Mouse (Mus musculus) CH12.LX (cell line): Measurements from ENCODE around the gene Akap5. TPM values are rescaled to one million over a fixed set of nuclear protein-coding genes. Genes with fewer than 3 reads are reported as not detected.

ENCODE experiments used
- DNase-seq: peaks from one replicate; pipeline ENCODE4 v3.0.0-alpha.2; 2013; ENCODE audit errors: extremely low read depth
- H3K27ac ChIP-seq: 2 replicates; pipeline ENCODE4 v1.5.1; 2012; ENCODE audit warnings: low read depth, mild to moderate bottlenecking, control low read depth, moderate library complexity; ENCODE audit not compliant: insufficient read depth
- H3K27me3 ChIP-seq: replicated peaks from 2 replicates; pipeline ENCODE3; 2012; ENCODE audit warnings: inconsistent platforms
- H3K36me3 ChIP-seq, 2 experiments: replicated peaks in 1 of 2; 2 replicates each; pipeline versions ENCODE3 to v1.6.1; 2012; ENCODE audit warnings: inconsistent platforms in 1 of 2, low read length in 1 of 2, mild to moderate bottlenecking in 1 of 2, mixed read lengths in 1 of 2, moderate library complexity in 1 of 2; ENCODE audit not compliant: control insufficient read depth in 1 of 2, insufficient read depth in 1 of 2
- H3K4me1 ChIP-seq, 2 experiments: 2 replicates each; pipeline ENCODE4 v1.6.1; 2012; ENCODE audit warnings: inconsistent platforms in 1 of 2, moderate library complexity in 1 of 2; ENCODE audit not compliant: insufficient read depth in 2 of 2, control insufficient read depth in 1 of 2
- H3K4me2 ChIP-seq: 2 replicates; pipeline ENCODE4 v1.6.1; 2012; ENCODE audit warnings: low read depth, mild to moderate bottlenecking, control low read depth; ENCODE audit not compliant: poor library complexity, insufficient read depth, severe bottlenecking
- H3K4me3 ChIP-seq, 3 experiments: fragments of 150-350 bp in 1 of 3; sonication (generic) in 1 of 3; replicated peaks in 1 of 3; 2 replicates each; pipeline versions ENCODE3 to v1.5.1; 2011 to 2012; ENCODE audit warnings: low read depth in 2 of 3, low read length in 2 of 3, mild to moderate bottlenecking in 2 of 3, moderate library complexity in 2 of 3, control low read depth in 1 of 3, improper control_type of control experiment in 1 of 3, inconsistent platforms in 1 of 3, mixed read lengths in 1 of 3; ENCODE audit not compliant: poor library complexity in 1 of 3
- H3K79me2 ChIP-seq: replicated peaks from 2 replicates; pipeline ENCODE4 v1.6.1; 2012; ENCODE audit warnings: mild to moderate bottlenecking, moderate library complexity; ENCODE audit not compliant: control insufficient read depth, poor library complexity, insufficient read depth, severe bottlenecking; ENCODE audit errors: extremely low read depth
- H3K9ac ChIP-seq: 2 replicates; pipeline ENCODE4 v1.6.1; 2012; ENCODE audit warnings: low read depth, mild to moderate bottlenecking, control low read depth, moderate library complexity; ENCODE audit not compliant: insufficient read depth
- H3K9me3 ChIP-seq: replicated peaks from 2 replicates; pipeline ENCODE3; 2012; ENCODE audit warnings: low read length, inconsistent platforms, mixed read lengths
- BHLHE40 ChIP-seq: IDR thresholded peaks from 2 replicates; pipeline ENCODE4 v1.6.1; 2011; ENCODE audit warnings: mild to moderate bottlenecking, low read depth, low read length, improper control_type of control experiment
- CTCF ChIP-seq, 2 experiments: IDR thresholded peaks in 1 of 2; conservative IDR thresholded peaks in 1 of 2; 2 replicates each; pipeline ENCODE4 v1.5.1; 2011 to 2012; ENCODE audit warnings: low read depth in 2 of 2, low read length in 2 of 2, improper control_type of control experiment in 1 of 2, inconsistent platforms in 1 of 2, mild to moderate bottlenecking in 1 of 2, moderate library complexity in 1 of 2
- E2F4 ChIP-seq: IDR thresholded peaks from 2 replicates; pipeline ENCODE4 v1.6.1; 2011; ENCODE audit warnings: low read depth, low read length, improper control_type of control experiment; ENCODE audit not compliant: insufficient replicate concordance
- HCFC1 ChIP-seq: IDR thresholded peaks from 2 replicates; pipeline ENCODE4 v1.6.1; 2012; ENCODE audit warnings: low read depth, mild to moderate bottlenecking, inconsistent platforms, low read length, improper control_type of control experiment
- JUN ChIP-seq: IDR thresholded peaks from 2 replicates; pipeline ENCODE4 v1.6.1; 2011; ENCODE audit warnings: low read depth, mild to moderate bottlenecking, low read length, improper control_type of control experiment, moderate library complexity; ENCODE audit not compliant: insufficient read depth
- JUND ChIP-seq: conservative IDR thresholded peaks from 2 replicates; pipeline ENCODE4 v1.6.1; 2011; ENCODE audit warnings: low read depth, low read length, improper control_type of control experiment
- KAT2A ChIP-seq: IDR thresholded peaks from 2 replicates; pipeline ENCODE4 v1.6.1; 2012; ENCODE audit warnings: low read length, improper control_type of control experiment, inconsistent platforms; ENCODE audit not compliant: insufficient replicate concordance
- MAX ChIP-seq: IDR thresholded peaks from 2 replicates; pipeline ENCODE4 v1.6.1; 2011; ENCODE audit warnings: low read length, improper control_type of control experiment
- MEF2A ChIP-seq: IDR thresholded peaks from 2 replicates; pipeline ENCODE4 v1.6.1; 2014; ENCODE audit warnings: low read depth, mild to moderate bottlenecking, inconsistent platforms, low read length, improper control_type of control experiment, borderline replicate concordance
- NELFE ChIP-seq: IDR thresholded peaks from 2 replicates; pipeline ENCODE4 v1.6.1; 2011; ENCODE audit warnings: low read depth, low read length, improper control_type of control experiment
- NRF1 ChIP-seq: IDR thresholded peaks from 2 replicates; pipeline ENCODE4 v1.6.1; 2014; ENCODE audit warnings: low read depth, mild to moderate bottlenecking, inconsistent platforms, low read length, improper control_type of control experiment, moderate library complexity
- PAX5 ChIP-seq: IDR thresholded peaks from 2 replicates; pipeline ENCODE4 v1.6.1; 2012; ENCODE audit warnings: low read length, inconsistent platforms, mixed read lengths
- POLR2AphosphoS2 ChIP-seq: IDR thresholded peaks from 2 replicates; pipeline ENCODE4 v1.6.1; 2011; ENCODE audit warnings: low read depth, low read length, improper control_type of control experiment
- RCOR1 ChIP-seq: conservative IDR thresholded peaks from 2 replicates; pipeline ENCODE4 v1.6.1; 2012; ENCODE audit warnings: low read depth, mild to moderate bottlenecking, inconsistent platforms, low read length, improper control_type of control experiment
- SIN3A ChIP-seq: IDR thresholded peaks from 2 replicates; pipeline ENCODE4 v1.6.1; 2012; ENCODE audit warnings: low read length, improper control_type of control experiment, inconsistent platforms
- SMC3 ChIP-seq: IDR thresholded peaks from 2 replicates; pipeline ENCODE4 v1.6.1; 2011; ENCODE audit warnings: low read depth, low read length, improper control_type of control experiment
- TBP ChIP-seq: conservative IDR thresholded peaks from 2 replicates; pipeline ENCODE4 v1.6.1; 2011; ENCODE audit warnings: low read depth, low read length, improper control_type of control experiment
- UBTF ChIP-seq: IDR thresholded peaks from 2 replicates; pipeline ENCODE4 v1.6.1; 2012; ENCODE audit warnings: low read depth, mild to moderate bottlenecking, inconsistent platforms, low read length, improper control_type of control experiment, moderate library complexity
- USF1 ChIP-seq: IDR thresholded peaks from 2 replicates; pipeline ENCODE4 v1.6.1; 2014; ENCODE audit warnings: low read depth, mild to moderate bottlenecking, inconsistent platforms, low read length, improper control_type of control experiment
- USF2 ChIP-seq: conservative IDR thresholded peaks from 2 replicates; pipeline ENCODE4 v1.6.1; 2011; ENCODE audit warnings: low read depth, low read length, improper control_type of control experiment
- ZMIZ1 ChIP-seq: IDR thresholded peaks from 2 replicates; pipeline ENCODE4 v1.6.1; 2012; ENCODE audit warnings: low read depth, mild to moderate bottlenecking, inconsistent platforms, low read length, improper control_type of control experiment
- dilution Hi-C: fragments of 300-500 bp; cut with MboI; formaldehyde crosslinking; loops from 2 replicates; pipeline ENCODE4 v1.14.3; 2020; ENCODE audit warnings: low sequenced_read_pairs; ENCODE audit not compliant: extremely low pct_unique_long_range_greater_than_20kb, extremely low pct_ligation_motif_present
- in situ Hi-C: fragments of 300-500 bp; cut with MboI; formaldehyde crosslinking; loops from 3 replicates; pipeline ENCODE4 v1.14.3; 2019; ENCODE audit warnings: low sequenced_read_pairs, low pct_ligation_motif_present, low pct_unique_long_range_greater_than_20kb, mixed read lengths
- polyA plus RNA-seq: library from polyadenylated mRNA; unstranded; fragments of >175 nt; gene quantifications from 2 replicates; pipeline ENCODE4 v1.2.1, GENCODE M21; 2012; ENCODE audit warnings: low read depth; ENCODE audit not compliant: insufficient read length
- total RNA-seq, 2 experiments: library from RNA; depleted of rRNA; stranded (reverse); fragments of 300-350 nt in 1 of 2; fragments of >200 nt in 1 of 2; gene quantifications; 2 replicates each; pipeline ENCODE4 v1.2.3; 2012 to 2014

The Akap5 gene
- total and polyA plus RNA-seq, 3 experiments: 0.27 to 0.89 (median 0.38) TPM

DNA sequence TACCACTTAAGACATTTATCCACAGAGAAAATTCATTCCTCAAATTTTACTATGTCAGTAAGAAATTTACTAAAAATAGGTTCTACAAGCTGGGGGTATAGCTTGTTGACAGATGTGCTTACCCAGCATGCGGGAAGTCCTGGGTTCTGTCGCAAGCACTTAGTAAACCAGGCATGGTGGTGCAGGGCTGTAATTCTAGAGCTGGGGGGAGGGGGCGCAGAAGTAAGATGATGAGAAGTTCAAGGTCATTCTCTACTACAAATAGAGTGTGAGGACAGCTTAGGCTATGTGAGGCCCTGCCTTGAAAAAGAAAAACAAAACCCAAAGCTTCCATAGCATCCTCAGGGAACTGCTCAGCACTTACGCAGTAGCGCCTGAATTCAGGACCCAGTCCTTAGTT is 53.9 kb downstream of the Akap5 start:
- Histone ChIP-seq H3K79me2 (peaks cover 84% of the 10 kb centered on the region), H3K4me1 (peaks cover 5 to 49% of the 10 kb centered on the region in 2 experiments; a peak in 3 of 4 replicates), H3K27me3 (no peaks in the 10 kb centered on the region), H3K27ac (no peak overlapping the region), H3K9ac (no peak overlapping the region; the same call in 1 of the 2 replicates), H3K9me3 (peaks cover 3% of the 10 kb centered on the region), H3K4me3 (no peak overlapping the region), H3K4me2 (no peak overlapping the region; the same call in 1 of the 2 replicates), H3K36me3 (peaks cover 12 to 37% of the 10 kb centered on the region in 2 experiments)
- in situ Hi-C loops: no loop called here
- dilution Hi-C loops: no loop called here
- DNase-seq: no peak
- TF ChIP-seq JUN (no peak), ZMIZ1 (no peak), RCOR1 (0 out of 2 replicates have a peak, but pooled peaks have one; percentile 18), USF2 (no peak)

GRCm38 (mm10) chr12:76380151-76380550 is 55.5 kb downstream of the Akap5 start:
- in situ Hi-C loops (no loop called here), dilution Hi-C loops (no loop called here)
- TF ChIP-seq NELFE: no peak
- no peak for TF ChIP-seq CTCF (conservative IDR thresholded peaks at IDR 0.05 in 1 of 2, IDR thresholded peaks at IDR 0.05 in 1 of 2; ENCODE audit: low read depth in 2 of 2, low read length in 2 of 2)
- no peak for TF ChIP-seq BHLHE40
- no peak for TF ChIP-seq JUN
- TF ChIP-seq E2F4: no peak
- no peak for TF ChIP-seq MEF2A
- no peak for TF ChIP-seq NRF1
- no peak for TF ChIP-seq PAX5
- no peak for TF ChIP-seq USF1
- TF ChIP-seq JUND: no peak
- no peak for TF ChIP-seq POLR2AphosphoS2
- no peak for TF ChIP-seq USF2
- TF ChIP-seq HCFC1: no peak
- TF ChIP-seq UBTF: no peak
- no peak for TF ChIP-seq KAT2A
- TF ChIP-seq SMC3: no peak
- no peak for TF ChIP-seq TBP
- TF ChIP-seq MAX: no peak
- no peak for TF ChIP-seq SIN3A

More at GRCm38 (mm10) chr12:76380151-76380550, 55.5 kb downstream of the Akap5 start:
- no peak for DNase-seq
- H3K4me1 ChIP-seq: peaks cover 5 to 35% of the 10 kb centered on the region in 2 experiments; a peak in 3 of 4 replicates
- H3K4me3 ChIP-seq: no peak overlapping the region
- peaks cover 13 to 51% of the 10 kb centered on the region in 2 experiments for H3K36me3 ChIP-seq
- no peak overlapping the region for H3K27ac ChIP-seq
- H3K27me3 ChIP-seq: no peaks in the 10 kb centered on the region
- peaks cover 80% of the 10 kb centered on the region for H3K79me2 ChIP-seq
- H3K9me3 ChIP-seq: peaks cover 3% of the 10 kb centered on the region
- H3K4me2 ChIP-seq: no peak overlapping the region
- H3K9ac ChIP-seq: no peak overlapping the region

Other genes starting within 250 kb of the Akap5 start
- 0.04 TPM in 2 replicates for gene Esr2, start 147.6 kb upstream of the Akap5 start, total RNA-seq (2012; rRNA removed)
- not detected in 2 replicates for gene Esr2, start 147.6 kb upstream of the Akap5 start, total RNA-seq (2014; rRNA removed)
- gene Esr2, start 147.6 kb upstream of the Akap5 start, polyA plus RNA-seq: not detected in 2 replicates
- gene Tex21, start 78.1 kb upstream of the Akap5 start, total RNA-seq (2012; rRNA removed): 0.25 and 0.42 TPM in 2 replicates
- 0.11 TPM in 1 of 2 replicates, not detected in the other for gene Tex21, start 78.1 kb upstream of the Akap5 start, total RNA-seq (2014; rRNA removed)
- 0.15 and 0.29 TPM in 2 replicates for gene Tex21, start 78.1 kb upstream of the Akap5 start, polyA plus RNA-seq
- 110 and 144 TPM in 2 replicates for gene Mthfd1, start 69.6 kb upstream of the Akap5 start, total RNA-seq (2012; rRNA removed)
- gene Mthfd1, start 69.6 kb upstream of the Akap5 start, total RNA-seq (2014; rRNA removed): 112 and 126 TPM in 2 replicates
- 133 and 140 TPM in 2 replicates for gene Mthfd1, start 69.6 kb upstream of the Akap5 start, polyA plus RNA-seq
- 7.3 TPM in 2 replicates for gene Zbtb25, start 44.7 kb downstream of the Akap5 start, total RNA-seq (2012; rRNA removed)
- 6.6 and 7.2 TPM in 2 replicates for gene Zbtb25, start 44.7 kb downstream of the Akap5 start, total RNA-seq (2014; rRNA removed)
- 8.5 and 18.7 TPM in 2 replicates for gene Zbtb25, start 44.7 kb downstream of the Akap5 start, polyA plus RNA-seq
- 6.4 and 7.5 TPM in 2 replicates for gene Zbtb1, start 45.4 kb downstream of the Akap5 start, total RNA-seq (2012; rRNA removed)
- gene Zbtb1, start 45.4 kb downstream of the Akap5 start, total RNA-seq (2014; rRNA removed): 22.0 and 24.9 TPM in 2 replicates
- 16.0 and 17.1 TPM in 2 replicates for gene Zbtb1, start 45.4 kb downstream of the Akap5 start, polyA plus RNA-seq
- gene Hspa2, start 79.3 kb downstream of the Akap5 start, total RNA-seq (2012; rRNA removed): 4.7 and 5.3 TPM in 2 replicates
- gene Hspa2, start 79.3 kb downstream of the Akap5 start, total RNA-seq (2014; rRNA removed): 3.4 and 3.6 TPM in 2 replicates
- 3.4 and 3.8 TPM in 2 replicates for gene Hspa2, start 79.3 kb downstream of the Akap5 start, polyA plus RNA-seq
- gene Ppp1r36, start 92.6 kb downstream of the Akap5 start, total RNA-seq (2012; rRNA removed): not detected in 2 replicates
- gene Ppp1r36, start 92.6 kb downstream of the Akap5 start, total RNA-seq (2014; rRNA removed): not detected in 2 replicates
- gene Ppp1r36, start 92.6 kb downstream of the Akap5 start, polyA plus RNA-seq: not detected in 2 replicates
- gene Plekhg3, start 206.0 kb downstream of the Akap5 start, total RNA-seq (2012; rRNA removed): 4.1 and 6.1 TPM in 2 replicates
- 0.04 and 0.16 TPM in 2 replicates for gene Plekhg3, start 206.0 kb downstream of the Akap5 start, total RNA-seq (2014; rRNA removed)
- 0.27 and 0.37 TPM in 2 replicates for gene Plekhg3, start 206.0 kb downstream of the Akap5 start, polyA plus RNA-seq